Mouse (Mus musculus): Measurements from ENCODE around the gene Krtap19-4.

Krtap19-4 gene

GRCm38 (mm10) chr16:88884989-88885388, at the start of gene Krtap19-4:
TSS of gene Krtap19-4 (minus strand) at chr16:88885089.
- DNase-seq = no peak

- no peak for DNase-seq
Observed at GRCm38 (mm10) chr16:88932165-88932564, 47.3 kb upstream of the Krtap19-4 start, which contains the start of gene Krtap19-9b. TSS of gene Krtap19-9b (minus strand) at chr16:88932265.

DNA sequence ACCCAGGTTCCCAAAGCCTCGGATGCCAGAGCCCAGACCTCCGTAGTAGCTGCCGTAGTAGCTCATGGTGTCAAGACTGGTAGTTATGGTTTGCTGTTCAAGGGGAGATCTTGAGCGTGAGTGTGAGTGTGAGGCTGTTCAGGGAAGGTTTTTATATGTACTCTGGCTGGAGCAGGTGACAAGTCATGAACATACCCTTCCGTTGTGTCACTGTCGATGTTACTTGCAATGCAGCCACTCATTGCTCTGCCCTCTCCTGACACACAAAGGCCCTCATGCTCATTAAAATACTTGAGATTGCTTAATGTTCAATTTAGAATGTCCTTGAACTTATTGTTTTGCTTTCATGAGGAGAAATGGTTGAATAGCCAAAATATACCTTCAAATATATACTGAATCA, 11.5 kb upstream of the Krtap19-4 start, which contains the start of gene Krtap19-5:
TSS of gene Krtap19-5 (minus strand) at position 101 of the 400 bp plus-strand sequence.
- no peak for DNase-seq

GRCm38 (mm10) chr16:88886870-88887269, 2.0 kb upstream of the Krtap19-4 start:
- DNase-seq = no peak

DNA sequence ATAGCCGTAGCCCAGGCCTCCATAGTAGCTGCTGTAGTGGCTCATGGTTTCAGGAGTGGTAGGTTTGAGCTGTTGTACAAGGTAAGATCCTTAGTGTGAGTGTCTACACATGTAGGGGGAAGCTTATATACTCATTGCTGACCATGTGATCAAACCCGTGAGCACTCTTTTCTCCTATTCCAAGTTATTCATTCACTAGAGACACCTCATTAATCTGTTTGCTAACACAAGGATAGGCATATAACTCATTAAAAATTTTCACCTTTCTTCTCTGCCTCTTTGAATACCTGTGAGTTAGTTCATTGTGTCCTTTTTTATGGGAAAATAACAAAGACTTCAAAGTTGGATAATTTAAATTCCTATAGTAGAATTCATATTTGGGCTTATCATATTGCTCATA, 7.0 kb downstream of the Krtap19-4 start, which contains the start of gene Krtap19-3:
TSS of gene Krtap19-3 (minus strand) at position 101 of the 400 bp plus-strand sequence.
- no peak for DNase-seq

DNA sequence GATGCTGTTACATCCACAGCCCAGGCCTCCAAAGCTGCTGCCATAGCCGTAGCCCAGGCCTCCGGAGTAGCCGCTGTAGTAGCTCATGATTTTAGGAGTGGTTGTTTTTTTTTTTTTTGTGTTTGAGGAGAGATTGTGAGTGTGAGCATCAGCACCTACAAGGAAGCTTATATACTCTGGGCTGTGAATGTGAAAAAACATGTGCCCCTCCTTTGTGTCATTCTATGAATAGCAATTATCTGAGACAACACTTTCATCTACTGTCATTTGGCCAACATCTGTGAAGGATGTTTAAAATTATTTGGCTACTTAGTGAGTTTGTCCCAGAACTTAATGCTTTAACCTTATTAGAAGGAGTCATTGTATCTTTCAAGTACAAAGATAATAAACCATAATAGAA, 10.7 kb downstream of the Krtap19-4 start, which contains the start of gene Krtap19-2:
TSS of gene Krtap19-2 (minus strand) at position 101 of the 400 bp plus-strand sequence.
- DNase-seq = no peak

GRCm38 (mm10) chr16:88869311-88869710, 15.6 kb downstream of the Krtap19-4 start, which contains the start of gene Krtap19-1:
TSS of gene Krtap19-1 (minus strand) at chr16:88869411.
- no peak for DNase-seq

GRCm38 (mm10) chr16:88864887-88865407, 19.9 kb downstream of the Krtap19-4 start:
- no peak for DNase-seq

DNA sequence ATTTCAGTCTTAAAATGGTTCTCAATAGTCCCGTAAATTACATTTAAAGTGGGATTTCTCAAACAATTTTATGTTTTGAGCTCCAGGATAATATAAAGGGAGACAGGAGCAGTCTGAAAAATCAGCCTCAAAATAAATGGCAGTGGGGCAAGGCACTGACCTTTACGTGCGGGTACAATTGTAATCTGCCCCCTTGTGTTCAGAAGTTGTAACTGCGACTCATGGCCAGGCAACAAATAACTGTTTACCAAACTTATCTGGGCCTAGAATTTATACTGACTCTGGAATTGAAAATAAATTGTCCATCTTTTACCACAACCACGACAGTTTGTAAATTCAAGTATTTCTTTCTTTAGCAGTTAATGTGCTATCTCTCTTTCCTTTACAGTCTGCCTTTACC, 33.4 kb downstream of the Krtap19-4 start:
- DNase-seq = no peak

- DNase-seq = no peak
Observed at GRCm38 (mm10) chr16:88848558-88848957, 36.3 kb downstream of the Krtap19-4 start.

DNA sequence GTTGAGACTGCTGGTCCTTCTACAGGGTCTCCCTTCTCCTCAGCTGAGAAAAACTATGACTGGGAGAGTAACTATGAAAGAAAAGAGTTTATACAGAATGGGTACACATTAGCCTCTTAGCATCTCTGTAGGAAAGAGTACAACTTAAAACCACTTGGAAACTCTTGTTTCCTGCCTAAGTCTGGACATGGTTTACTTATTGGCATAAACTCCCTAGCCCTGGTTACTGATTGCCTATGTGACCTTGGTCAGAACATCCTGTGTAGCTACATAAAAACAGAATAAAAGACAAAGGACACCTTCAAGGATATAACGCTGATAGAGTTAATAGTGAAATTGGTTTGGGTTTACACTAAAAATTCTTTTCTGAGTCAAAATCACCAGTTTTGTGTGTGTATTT, 37.5 kb downstream of the Krtap19-4 start:
- no peak for DNase-seq
